Mouse (Mus musculus) bone marrow, adult 2 months (tissue): ENCODE results near the gene Trp53i11. TPM values are rescaled to one million over a fixed set of nuclear protein-coding genes. Genes with fewer than 3 reads are reported as not detected.

Source experiments
- H3K27ac ChIP-seq: fragments of 200-500 bp; 2 replicates; pipeline ENCODE4 v1.5.1; 2012; ENCODE audit warnings: low read depth, mild to moderate bottlenecking, control low read depth, inconsistent platforms, low read length; ENCODE audit not compliant: control insufficient read depth, poor library complexity, insufficient read depth
- H3K4me1 ChIP-seq: fragments of 200-500 bp; 2 replicates; pipeline ENCODE4 v1.6.1; 2011; ENCODE audit warnings: low read length; ENCODE audit not compliant: control insufficient read depth, insufficient read depth
- H3K4me3 ChIP-seq: fragments of 200-500 bp; replicated peaks from 2 replicates; pipeline ENCODE3; 2011; ENCODE audit warnings: mild to moderate bottlenecking, low read depth, low read length, control low read depth; ENCODE audit not compliant: control insufficient read depth
- CTCF ChIP-seq: fragments of 200-500 bp; IDR thresholded peaks from 2 replicates; pipeline ENCODE4 v1.5.1; 2011; ENCODE audit warnings: low read length, control low read depth; ENCODE audit not compliant: control insufficient read depth, insufficient read depth
- POLR2A ChIP-seq: fragments of 200-500 bp; IDR thresholded peaks from 2 replicates; pipeline ENCODE4 v1.6.1; 2011; ENCODE audit warnings: low read depth, mild to moderate bottlenecking, control low read depth, low read length, borderline replicate concordance; ENCODE audit not compliant: control insufficient read depth
- WGBS: fragments of 180-500 bp; shearing (Covaris S2); methylation state at CpG from one replicate; pipeline ENCODE4 v1.1.7; 2018; 5-methylcytosine and 5-hydroxymethylcytosine counted together
- polyA plus RNA-seq: library from polyadenylated mRNA; stranded (reverse); fragments of >200 nt; gene quantifications from 2 replicates; pipeline ENCODE4 v1.2.4, GENCODE M21; 2011; ENCODE audit warnings: low replicate concordance; ENCODE audit not compliant: missing spikeins, insufficient read depth, insufficient read length

Gene Trp53i11
- polyA plus RNA-seq, 1 experiment: 14.1 TPM

DNA sequence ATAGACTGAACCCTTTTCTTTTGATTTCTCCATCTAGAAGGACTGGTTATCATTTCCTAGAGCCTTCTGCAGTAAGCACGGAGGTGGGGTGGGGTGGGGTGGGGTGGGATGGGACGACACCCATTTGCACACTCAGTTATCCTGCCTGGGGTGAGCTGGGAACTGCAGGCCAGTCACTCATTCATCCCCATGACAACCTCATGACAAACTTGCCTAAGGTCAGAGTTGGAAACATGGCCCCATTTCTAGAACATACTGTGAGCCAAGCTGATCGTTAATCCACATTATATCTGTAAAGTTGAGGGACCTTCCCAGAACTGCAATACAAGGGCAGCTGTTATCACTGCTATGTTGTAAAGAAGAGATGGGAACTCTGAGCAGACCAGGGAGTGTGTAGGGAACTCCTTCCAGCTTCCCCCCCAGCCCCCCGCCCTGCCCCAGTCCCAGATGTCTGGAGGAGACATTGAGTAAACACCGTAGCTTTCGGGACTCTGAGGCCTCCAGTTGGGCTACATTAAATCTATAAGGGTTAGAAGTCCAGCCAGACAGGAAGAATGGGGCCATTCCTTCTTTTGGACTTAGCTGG, 23.5 kb upstream of the Trp53i11 start:
- WGBS: 50% methylated on average over 6 of the region's 6 CpGs
- H3K27ac ChIP-seq: no peak overlapping the region
- H3K4me3 ChIP-seq: no peak overlapping the region
- H3K4me1 ChIP-seq: peaks cover 8% of the 10 kb centered on the region
- TF ChIP-seq CTCF (no peak), POLR2A (no peak)

DNA sequence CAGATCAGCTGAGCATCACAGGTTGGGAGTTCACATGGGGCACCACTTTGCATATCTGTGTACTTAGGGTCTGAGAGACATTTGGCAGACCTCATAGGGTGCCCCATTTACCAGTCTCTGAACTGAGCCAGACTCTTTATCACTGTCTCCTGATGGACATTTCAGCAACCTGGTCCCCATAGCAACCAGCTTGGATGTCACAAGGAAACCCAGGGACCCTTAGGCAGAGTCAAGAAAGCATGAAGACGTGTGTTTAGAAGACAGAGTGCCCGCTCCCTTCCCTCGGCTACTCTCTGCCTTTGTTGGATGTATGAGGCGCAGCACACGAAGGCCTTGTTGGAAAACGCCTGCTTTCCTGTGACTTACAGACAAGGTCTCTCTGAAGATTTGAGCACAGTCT, 21.1 kb upstream of the Trp53i11 start:
- H3K4me3 ChIP-seq: no peak overlapping the region
- peaks cover 8% of the 10 kb centered on the region for H3K4me1 ChIP-seq
- H3K27ac ChIP-seq: no peak overlapping the region
- TF ChIP-seq CTCF (no peak), POLR2A (no peak)
- WGBS: 73% methylated on average over 6 of the region's 6 CpGs

DNA sequence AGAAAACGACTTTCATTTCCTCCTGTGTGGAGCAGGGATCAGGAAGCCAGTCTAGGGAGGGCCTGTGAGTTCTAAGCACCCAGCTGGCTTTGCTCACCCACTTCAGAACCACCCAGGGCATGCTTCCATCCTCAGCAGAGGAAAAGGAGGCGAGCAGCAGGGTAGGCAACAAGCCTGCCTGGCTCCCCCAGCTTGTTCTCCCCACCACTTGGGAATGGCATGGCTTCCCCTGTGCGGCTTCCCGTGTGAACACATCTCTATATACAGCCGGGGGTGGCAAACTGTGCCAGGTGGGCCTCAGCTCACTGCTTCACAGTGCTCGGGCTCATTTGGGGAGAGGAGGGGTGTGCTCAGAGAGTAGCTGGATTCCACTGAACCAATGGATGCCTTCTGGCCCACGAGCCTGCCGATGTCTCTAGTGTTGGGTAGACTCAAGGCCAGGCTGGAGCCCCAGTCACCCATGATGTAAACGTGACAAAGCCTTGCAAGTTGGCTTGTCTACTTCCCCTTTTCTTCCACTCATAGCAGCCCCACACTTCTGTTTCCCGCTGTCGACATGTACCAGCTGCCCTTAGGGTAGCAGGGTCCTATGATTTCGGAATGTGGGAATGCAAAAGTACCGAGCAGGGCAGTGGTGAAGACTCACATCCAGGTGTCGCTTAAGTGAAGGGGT, 20.5 kb upstream of the Trp53i11 start:
- peaks cover 8% of the 10 kb centered on the region for H3K4me1 ChIP-seq
- no peak overlapping the region for H3K27ac ChIP-seq
- WGBS: 28% methylated on average over 14 of the region's 14 CpGs
- H3K4me3 ChIP-seq: no peak overlapping the region
- TF ChIP-seq POLR2A: no peak
- no peak for TF ChIP-seq CTCF

DNA sequence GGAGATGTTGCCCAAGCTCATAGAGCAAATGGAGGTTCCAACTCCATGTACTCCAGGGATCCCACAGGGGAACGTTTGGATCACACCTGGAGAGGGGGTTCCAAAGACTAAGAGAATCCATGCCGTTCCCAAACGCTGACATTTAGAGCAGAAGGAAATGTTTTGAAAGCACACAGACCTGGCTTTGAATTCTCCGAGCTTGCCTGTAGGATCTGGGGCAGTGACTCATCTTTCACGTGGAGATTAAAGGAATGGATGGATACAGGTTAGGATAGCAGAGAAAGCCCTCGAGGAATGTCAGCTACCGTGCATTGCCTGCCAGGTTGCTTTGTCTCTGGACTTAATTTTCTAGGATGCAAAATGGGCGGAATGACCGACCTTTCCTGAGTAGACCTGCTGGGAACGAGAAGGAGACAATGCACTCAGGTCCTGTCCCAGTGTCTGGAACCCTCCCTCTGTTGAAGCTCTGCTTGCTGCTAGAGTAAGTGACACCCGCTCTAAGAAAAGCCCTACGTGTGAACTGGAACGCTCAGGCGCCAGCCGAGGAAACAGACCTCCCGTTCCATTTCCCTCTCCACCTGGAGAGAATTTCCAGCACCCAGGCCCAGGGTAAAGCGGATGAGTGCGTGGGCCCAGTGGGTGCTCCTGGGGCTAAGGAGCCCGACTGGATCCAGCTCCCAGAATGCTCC, 17.0 kb upstream of the Trp53i11 start:
- Histone ChIP-seq H3K4me1 (peaks cover 6% of the 10 kb centered on the region), H3K27ac (no peak overlapping the region), H3K4me3 (no peak overlapping the region)
- TF ChIP-seq POLR2A (no peak), CTCF (no peak)
- 79% methylated on average over 19 of the region's 19 CpGs for WGBS

DNA sequence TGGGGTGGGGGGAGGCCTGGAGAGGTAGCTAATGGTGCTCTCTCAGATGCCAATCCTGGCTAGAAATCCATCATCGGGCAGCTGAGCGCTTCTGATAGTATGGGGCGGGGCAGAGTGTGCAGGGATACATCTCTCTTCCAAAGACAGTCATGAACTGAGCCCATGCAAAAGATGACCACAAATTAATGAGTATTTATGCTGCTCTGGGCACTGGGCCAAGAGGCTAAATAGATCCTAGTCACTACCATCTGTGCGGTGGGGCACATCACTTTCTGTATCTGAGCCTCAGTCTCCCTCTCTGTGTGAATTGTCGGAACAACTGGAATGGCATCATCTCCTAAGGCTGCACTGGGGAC, 16.5 kb upstream of the Trp53i11 start:
- Histone ChIP-seq H3K4me3 (no peak overlapping the region), H3K27ac (no peak overlapping the region), H3K4me1 (peaks cover 6% of the 10 kb centered on the region)
- WGBS: 88% methylated on average over 5 of the region's 5 CpGs
- TF ChIP-seq POLR2A (no peak), CTCF (no peak)

DNA sequence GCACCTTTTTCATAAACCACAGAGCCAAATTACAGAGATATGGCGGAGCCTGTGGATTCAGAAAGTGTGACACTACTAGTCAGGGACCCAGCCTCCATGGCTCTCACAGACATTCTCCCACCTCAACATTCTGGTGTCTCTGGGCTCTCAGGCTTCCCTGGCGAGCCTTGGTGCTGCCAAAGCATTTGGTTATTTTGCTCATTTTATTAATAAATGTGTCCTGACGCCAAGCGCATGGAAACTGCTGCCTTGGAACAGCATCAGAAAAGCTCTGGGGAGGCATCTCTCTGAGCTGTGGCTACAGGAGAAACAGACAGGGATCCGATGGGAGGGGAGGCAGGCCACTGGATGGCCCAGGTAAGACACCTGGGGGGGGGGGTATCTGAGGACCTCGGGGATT, 15.4 kb upstream of the Trp53i11 start:
- TF ChIP-seq CTCF (no peak), POLR2A (no peak)
- no peak overlapping the region for H3K27ac ChIP-seq
- WGBS: 78% methylated on average over 6 of the region's 6 CpGs
- no peak overlapping the region for H3K4me3 ChIP-seq
- peaks cover 3% of the 10 kb centered on the region; the same call in 1 of the 2 replicates for H3K4me1 ChIP-seq

DNA sequence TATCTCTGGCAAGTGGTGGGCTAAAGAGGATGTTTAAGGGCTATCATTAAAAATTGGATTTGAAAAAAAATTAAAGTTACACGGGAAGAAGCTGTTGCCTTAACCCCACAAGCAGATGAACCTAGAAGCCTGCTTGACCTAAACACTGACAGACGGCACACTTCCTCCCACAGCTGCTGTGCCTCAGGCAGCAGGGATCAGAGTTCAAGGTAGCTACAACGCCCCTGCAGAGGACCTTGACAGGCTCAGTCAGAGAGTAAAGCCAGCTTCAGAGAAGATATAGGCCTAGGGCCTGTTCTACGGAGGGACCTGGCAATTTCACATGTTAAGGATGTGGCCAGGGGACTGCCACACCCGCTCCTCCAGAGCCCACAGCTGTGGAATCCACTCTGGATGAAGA, 14.9 kb upstream of the Trp53i11 start:
- H3K27ac ChIP-seq: no peak overlapping the region
- WGBS: 41% methylated on average over 5 of the region's 5 CpGs

DNA sequence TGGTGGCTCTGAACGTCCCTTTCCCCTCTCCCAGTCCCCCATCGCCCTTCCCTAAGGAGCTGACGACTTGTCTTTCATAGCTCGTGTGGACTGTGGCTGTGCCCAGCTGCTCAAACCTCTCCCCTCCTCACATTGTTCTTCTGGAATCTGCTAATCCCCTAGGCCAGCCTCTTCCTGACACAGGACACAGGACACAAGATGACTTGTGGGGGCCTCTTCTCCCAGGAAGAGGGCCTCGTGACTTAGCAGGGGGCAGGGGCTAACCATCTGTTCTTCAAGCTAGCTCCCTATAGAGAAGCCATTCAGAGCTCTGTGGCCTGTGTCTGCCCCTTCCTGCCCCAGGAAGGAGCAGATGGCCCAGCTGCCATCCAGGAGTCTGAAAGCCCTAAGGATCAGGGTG, 13.2 kb upstream of the Trp53i11 start:
- WGBS: 65% methylated on average over 5 of the region's 5 CpGs
- no peaks in the 10 kb centered on the region for H3K4me1 ChIP-seq
- TF ChIP-seq CTCF (no peak), POLR2A (no peak)

More for the DNA sequence above, 14.9 kb upstream of the Trp53i11 start:
- TF ChIP-seq CTCF (no peak), POLR2A (no peak)
- H3K4me3 ChIP-seq: no peak overlapping the region
- no peaks in the 10 kb centered on the region for H3K4me1 ChIP-seq

DNA sequence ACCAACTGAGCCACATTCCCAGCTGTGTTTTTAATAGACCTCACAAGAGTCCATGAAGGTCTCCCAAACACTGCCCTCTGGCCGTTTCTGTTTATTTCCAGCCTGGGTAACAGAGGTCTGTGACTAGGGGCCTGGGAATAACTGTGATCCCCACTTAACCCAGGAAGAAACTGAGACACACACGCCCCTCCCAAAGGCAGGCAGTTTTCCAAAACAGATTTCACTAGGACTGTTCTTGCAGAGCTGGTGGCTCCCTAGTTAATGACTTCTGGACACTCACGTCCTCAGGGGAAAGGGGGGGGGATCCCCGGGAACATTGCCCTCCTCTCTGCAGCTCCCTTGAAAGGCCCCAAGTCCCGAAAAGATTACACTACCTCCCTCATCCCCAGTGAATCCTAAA, 12.1 kb upstream of the Trp53i11 start:
- H3K27ac ChIP-seq: no peak overlapping the region
- TF ChIP-seq POLR2A (no peak), CTCF (no peak)
- no peak overlapping the region for H3K4me3 ChIP-seq
- WGBS: 69% methylated on average over 5 of the region's 5 CpGs
- no peaks in the 10 kb centered on the region for H3K4me1 ChIP-seq

More for the DNA sequence above, 13.2 kb upstream of the Trp53i11 start:
- no peak overlapping the region for H3K27ac ChIP-seq
- H3K4me3 ChIP-seq: no peak overlapping the region
